Mouse (Mus musculus) gonadal fat pad, adult 2 months (tissue): Measurements from ENCODE around the gene Rac2. TPM values are rescaled to one million over a fixed set of nuclear protein-coding genes. Genes with fewer than 3 reads are reported as not detected.
A peak's percentile ranks its signal among the peaks of the same experiment; 100 is the strongest.

Source experiments
- DNase-seq: peaks from one replicate; pipeline ENCODE4 v3.0.0-alpha.2; 2012; ENCODE audit warnings: low read depth
- polyA plus RNA-seq: library from polyadenylated mRNA; depleted of rRNA; stranded (reverse); fragments of >200 nt; gene quantifications from 2 replicates; pipeline ENCODE4 v1.2.3, GENCODE M21; 2012

The Rac2 gene
- polyA plus RNA-seq, 1 experiment: 24.7 TPM

DNA sequence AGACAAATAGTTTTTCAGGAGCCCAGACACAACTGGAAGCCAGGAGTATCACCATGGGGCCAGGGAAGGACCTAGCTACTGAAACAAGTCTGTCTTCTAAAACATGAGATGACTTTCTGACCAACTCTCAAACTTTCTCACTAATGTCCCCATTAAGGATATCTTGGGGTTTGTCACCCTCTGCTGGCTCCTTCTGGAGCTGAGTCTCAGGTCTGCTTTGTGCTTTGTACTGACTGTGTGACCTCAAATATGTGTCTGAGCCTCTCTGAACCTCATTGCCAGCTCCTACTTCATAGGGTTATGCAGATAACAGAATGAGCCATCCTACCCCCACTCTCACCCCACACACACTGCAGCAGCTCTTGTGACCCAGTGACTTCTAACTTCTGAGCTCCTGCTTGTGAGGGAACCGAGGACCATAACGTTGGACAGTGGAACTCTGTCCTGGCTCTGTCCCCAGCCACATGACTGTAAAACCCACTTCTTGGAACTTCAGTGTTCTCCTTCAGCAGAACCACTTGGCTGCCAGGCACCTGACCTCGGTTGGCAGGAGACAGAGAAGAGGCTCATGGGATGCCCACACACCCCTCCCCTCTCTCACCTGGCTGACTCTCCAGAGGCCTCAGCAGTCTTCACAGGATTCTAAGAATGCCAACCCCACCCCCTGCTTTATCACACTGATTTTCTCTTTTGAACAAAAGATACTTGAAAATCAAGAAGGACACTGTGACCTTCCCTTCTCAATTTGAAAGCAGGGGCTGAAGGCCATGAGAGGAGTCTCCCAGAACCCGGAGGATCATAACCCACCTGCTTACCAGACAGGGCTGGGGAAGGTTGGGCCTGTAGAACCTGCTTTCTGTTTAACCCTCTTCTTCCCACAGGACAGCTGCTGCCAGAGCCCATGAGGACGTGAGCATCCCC, 24.9 kb downstream of the Rac2 start:
- DNase-seq: no peak

DNA sequence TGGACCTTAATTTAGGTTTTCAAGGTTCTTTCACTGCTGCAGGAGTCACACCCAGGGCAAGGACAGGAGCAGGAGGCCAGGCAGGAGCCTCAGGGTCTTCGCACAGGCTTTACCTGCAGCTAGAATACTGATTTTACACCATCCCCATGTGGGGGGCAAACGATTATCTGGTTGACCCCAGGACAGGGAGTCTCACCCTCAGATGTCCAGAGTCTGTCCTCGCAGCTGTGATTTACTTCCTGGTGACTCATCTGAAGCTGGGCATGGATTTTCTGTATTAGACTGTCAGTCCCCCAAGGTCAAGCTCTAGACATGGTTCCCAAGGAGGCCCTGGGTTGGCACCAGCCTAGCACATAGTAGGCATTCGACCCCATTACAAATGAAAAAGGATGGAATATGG, 26.5 kb downstream of the Rac2 start:
- DNase-seq: no peak

DNA sequence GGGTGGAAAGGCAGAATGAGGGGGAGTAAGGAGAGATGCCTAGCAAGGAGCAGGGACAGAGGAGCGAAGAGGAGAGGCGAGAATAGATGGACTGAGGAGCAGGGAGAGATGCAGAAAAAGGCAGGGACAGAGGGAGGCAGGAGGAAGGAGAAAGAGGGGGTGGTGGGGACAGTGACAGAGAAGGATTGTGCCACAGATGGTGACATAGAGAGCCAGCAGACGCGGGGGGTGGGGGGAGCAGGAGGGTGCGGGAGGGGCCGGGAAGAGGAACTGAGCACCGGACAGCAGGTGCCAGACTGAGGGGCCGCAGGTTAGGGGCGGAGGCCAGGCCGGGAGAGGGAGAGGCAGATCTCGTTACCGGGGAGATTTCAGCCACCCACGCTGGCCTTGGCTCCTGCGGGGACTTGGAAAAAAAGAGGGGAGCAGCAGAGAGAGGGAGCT, 28.0 kb downstream of the Rac2 start, which contains the start of gene Sstr3:
TSS of gene Sstr3 (minus strand) at position 125 of the 441 bp plus-strand sequence.
- no peak for DNase-seq

DNA sequence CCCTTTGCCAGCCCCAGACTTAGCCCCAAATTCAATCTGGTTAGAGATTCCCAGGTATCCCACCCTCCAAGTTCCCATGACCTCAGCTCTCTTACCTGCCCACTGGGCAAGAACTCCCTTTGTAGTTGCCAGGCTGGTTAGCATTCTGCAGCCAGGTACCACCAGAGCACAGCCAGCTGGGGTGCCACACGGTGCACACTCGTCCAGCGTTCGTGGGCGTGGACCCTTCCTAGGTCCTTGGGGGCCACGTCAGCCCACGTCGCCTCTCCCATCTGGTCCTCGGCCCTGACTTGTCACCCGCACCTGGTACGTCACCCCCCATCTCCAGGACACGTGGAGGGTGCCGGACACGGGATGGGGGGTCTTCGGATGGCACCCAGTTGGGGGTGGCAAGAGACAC, 28.5 kb downstream of the Rac2 start:
- no peak for DNase-seq

DNA sequence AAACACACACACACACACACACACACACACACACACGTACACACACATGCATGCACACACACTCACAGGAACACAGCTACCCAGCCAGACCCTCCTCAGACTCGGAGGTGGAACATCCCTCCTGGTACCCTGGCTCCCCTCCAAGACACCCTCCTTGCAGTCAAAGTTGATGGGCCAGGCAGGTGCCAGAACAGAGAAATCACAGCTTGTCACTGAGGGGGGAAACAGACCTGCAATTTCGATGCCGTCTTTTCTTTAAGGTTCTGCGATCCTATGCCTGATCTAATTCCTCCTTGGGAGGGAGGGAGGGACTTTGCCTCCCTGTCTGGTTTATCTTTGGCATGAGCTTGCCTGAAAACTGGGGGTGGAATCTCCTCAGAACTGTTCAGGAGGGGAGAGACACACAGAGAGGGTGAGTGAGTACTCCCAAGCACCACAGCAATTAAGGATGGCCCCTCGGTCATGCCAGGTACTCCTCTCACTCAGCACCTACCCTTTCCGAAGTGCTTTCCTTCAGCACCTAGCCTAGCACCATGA, 29.7 kb downstream of the Rac2 start:
- no peak for DNase-seq

DNA sequence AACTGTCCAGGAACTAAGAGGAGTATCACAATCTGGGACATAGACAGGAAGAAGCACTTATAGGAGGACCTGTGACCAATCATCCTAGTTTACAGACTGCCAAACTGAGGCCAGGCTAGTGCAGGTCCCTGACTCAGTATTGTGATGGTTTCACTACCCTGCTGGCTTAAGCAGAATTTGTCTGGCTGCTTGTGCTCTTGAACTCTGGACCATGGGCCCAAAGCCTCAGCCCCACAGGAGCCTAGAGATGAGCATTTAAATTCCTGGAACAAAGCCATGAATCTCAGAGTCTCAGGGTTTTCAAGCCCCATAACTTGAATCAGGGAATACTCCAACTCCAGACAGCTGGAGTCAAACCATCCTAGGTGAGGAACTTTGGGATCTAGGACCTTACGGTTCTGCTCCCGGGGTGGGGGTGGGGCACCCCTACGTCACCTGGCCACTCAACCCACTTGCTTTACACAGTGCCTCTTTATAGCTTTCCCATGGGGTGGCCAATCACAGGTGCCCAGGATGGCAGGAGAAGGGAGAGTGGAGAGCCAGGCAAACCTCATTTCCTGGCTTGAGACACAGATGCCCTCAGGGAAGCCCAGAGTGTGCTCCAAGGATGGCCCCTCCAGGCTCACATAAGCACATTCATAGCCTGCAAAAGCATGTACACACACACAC, 30.4 kb downstream of the Rac2 start:
- DNase-seq: no peak

DNA sequence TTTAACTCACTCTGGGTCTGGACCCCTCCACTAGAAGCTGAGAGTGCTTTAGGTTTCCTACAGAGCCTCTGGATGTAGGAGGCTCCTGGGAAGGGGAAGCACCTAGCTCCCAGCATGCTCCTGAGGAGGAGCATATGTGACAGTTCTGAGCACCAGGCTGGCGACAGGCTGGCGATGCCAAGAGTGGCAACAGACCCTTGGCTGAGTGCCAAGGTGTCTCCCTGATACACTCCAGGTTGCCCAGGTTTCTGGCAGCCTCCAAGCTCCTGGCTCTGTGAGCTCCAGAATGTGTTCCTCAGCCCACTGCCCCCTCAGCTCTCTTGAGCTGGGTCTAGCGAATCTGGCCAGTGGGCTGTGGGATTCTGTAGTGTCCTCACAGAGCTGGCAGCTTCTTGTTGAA, 31.0 kb downstream of the Rac2 start:
- DNase-seq: no peak

DNA sequence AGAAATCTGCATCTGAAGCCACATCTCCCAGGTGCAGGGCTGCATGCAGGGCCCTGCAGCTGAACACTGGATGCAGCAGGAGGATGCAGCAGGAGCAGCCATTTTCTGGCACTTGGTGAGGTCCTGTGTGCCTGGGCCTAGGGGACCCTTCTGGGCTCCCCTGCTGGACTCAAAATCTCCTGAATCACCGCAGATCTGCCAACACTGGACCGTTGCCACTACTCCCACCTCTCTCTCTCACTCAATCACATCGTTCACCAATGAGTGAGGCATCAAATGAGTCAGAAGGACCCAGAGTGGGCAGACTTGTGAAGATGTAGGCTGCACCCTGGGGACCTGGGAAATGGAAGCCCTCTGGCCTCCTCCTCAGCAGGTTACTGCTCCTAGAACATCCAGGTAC, 31.5 kb downstream of the Rac2 start:
- DNase-seq: no peak

DNA sequence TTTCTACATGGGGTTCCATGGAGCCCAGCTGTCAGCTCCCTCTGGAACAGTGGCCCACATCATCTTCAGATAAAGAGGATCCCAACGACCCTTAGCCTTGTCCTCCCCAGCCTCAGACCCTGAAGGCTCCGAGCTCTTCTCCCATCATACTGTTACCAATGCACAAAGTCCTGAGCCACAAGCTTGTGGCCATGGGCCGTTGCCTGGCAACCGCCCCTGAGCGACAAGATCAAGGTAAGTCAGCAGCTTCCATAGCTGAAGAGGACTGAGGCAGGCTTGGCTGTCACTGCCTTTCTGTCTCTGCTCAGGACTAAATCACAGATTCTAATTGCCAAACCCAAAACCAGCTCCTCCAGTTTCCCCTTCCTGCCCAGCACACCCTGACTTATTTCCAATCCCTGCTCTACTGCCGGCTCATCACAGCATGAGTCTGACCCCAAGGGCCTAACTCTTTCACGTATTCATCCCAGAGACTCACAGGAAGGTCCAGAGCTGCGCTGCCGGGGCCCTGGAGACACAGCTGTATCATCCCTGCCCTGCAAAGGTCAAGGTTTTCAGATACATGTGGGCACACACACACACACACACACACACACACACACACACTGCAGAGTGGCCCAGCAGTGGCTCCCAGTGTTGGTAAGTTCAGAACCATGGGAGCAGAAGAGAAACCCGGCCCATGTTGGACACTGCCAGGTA, 36.7 kb downstream of the Rac2 start:
- DNase-seq: no peak

DNA sequence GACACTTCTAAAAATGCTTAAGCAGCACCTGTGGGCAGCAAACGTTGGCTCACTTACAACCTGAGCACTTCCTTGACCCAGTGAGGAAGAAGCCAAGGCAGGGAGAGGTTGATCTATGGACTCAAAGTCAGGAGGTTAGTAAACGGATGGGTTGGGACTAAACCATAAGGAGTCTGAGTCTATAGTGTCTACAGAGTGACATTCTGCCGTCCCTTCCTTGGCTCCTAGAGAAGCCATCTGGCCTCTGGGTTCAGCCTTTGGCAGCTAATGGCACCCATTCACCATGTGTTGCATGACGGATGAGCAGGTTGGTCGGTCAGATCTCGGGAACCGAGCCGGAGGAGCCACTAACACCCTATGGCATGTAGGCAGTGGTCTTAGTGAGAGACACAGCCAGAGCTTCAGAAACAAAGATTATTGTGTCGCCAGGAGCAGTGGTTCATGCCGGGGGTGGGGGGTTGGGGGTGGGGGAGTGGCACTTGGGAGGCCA, 39.2 kb downstream of the Rac2 start:
- DNase-seq: no peak

DNA sequence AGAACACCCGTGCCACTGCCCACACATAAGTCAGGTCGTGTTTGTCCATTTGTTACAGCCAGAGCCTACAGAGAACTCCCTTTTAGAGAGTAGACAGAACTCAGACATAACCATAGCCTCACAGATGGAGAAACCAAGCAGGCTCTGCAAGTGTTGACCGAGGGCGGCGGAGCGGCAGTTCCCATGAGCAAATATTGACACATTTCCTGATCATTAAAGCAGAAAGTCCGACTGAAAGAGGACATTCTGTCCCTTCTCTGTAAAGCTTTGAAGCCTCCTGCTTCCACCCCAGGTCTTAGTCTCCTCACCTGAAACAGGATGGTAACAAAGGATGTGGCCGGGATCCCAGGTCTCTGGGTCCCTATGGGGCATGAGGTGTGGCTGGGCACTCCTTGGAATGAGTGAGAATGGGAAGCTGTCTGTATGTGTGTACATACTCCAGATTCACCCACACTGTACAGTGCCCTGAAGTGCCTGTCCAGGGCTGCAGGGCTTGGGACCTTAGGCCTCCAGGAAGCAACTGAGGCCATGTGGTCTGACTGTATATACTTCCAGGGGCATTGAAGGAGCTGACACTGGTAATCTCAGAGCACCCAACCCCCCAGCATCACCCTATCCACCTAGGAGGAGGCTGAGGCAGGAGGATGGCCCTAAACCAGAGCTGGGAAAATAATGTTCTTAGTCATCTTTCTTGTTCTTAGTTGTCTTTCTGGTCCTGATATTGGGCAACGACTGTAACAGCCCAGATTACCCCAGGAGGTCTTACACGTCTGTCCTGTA, 39.8 kb downstream of the Rac2 start:
- no peak for DNase-seq

DNA sequence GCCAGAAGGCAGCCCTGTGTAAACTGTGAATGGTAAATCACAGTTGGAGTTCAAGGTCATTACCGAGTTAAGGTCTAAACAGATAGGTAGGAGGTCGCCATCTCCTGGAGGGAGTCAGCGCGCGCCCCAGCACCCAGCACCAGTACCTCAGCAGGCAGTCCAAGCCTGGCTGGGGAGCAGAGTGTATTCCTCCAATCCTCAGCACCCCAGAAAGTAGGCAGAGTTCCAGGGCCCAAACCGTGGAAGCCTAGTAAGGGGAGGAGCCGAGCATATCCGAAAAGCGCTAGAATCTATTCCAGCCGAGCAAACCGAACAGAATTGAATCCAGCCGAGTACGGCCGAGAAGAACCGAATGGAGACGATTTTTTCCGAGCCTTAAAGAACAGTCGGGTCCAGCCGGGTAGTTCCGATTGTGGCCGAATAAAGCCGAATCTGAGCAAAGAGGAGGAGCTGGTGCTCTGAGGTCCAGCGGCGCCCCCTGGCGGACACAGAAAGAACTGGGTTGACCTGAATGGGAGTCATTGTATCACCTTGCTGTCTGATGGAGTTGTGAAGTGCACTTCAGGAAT, 40.6 kb downstream of the Rac2 start:
- peak; percentile 65 for DNase-seq

DNA sequence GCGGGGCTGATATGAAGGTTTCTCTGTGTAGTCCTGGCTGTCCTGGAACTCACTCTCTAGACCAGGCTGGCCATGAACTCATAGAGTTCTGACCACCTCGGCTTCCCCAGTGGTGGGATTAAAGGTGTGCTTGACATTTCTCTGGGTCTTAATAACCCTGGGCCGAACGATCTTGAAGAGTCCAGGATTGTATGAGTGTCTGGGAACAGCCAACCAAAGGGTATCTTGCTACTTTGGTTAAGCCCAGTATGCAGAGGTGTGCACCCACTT, 41.2 kb downstream of the Rac2 start:
- DNase-seq: no peak

DNA sequence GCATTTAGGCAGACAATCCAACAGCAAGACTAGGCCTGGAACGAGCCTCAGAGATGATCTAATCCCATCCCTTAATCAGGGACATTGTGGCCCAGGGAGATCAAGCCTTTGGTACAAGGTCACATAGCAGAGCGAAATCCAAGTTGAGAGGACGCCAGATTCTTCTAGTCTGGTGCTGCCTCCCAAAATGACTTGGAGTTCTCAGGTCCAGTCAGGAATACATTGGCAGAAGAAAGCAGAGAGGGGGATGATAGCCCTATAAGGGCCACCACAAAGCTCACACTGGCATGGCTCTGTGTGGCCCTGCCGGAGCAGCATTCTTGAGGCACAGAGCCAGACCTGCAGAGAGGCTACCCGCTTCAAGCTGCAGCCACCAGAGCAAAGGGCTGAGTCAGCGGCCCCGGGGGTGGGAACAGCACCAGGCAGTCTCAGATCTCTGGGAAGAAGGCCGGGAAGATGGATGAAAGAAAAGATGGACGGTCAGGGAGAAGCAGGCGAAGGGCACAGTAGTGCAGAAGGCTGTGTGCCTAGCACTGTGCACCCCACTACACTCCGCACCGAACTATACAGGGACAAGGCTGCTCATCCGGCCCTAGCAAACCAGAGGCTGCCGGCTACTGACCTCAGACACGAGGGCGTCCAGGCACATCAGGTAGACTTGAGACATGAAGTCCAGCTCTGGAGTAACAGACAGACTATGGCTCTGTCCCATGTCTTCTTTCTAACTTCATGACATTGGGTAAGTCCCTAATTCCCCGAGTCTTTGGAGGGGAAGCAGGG, 41.7 kb downstream of the Rac2 start, which contains the start of gene C1qtnf6:
TSS of gene C1qtnf6 (minus strand) at position 746 of the 780 bp plus-strand sequence.
- no peak for DNase-seq

DNA sequence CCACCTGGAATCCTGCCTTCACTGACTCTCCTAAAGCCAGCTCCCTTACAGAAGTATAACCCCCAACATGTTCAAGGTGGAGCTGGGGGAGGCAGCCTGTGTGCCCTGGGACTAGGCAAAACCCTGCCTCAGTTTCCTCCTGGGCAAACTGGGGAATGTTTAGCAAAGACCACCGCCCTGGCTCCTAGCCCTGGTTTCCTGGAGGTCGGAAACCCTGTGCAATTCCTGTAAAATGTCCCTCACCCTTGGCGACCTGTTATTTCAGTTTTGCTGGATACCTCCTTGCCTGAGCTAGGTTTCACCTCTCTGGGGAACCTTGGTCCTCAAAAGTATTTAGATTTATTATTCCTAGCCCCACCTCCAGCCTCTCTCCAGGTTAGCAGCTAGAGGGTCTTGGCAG, 42.4 kb downstream of the Rac2 start:
- DNase-seq: no peak

DNA sequence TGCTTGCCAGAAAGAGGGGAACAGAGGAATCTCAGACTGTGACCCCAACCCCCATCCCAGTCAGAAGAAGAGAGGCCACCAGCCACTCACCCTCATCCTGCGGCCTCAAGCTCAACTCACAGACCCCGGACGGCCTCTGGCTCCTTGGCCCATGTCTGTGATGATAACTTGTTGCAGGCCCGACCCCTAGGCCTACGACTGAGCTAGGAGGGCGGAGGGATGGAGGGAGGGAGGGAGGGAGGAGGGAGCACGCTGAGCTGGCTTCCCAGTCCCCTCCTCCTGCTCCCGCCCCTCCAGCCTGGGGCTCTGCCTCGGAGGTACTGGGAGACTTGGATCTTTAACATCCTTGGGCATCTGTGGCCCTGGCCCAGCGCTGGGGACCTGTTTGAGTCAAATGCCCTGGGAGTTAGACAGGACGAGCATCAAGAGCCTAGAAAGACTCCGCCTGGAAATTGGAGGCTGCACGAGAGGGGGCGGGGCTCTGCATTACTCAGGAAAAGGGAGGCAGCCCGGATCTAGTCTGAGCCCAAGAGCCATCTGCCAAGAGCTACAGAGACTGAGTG, 43.1 kb downstream of the Rac2 start:
- no peak for DNase-seq

DNA sequence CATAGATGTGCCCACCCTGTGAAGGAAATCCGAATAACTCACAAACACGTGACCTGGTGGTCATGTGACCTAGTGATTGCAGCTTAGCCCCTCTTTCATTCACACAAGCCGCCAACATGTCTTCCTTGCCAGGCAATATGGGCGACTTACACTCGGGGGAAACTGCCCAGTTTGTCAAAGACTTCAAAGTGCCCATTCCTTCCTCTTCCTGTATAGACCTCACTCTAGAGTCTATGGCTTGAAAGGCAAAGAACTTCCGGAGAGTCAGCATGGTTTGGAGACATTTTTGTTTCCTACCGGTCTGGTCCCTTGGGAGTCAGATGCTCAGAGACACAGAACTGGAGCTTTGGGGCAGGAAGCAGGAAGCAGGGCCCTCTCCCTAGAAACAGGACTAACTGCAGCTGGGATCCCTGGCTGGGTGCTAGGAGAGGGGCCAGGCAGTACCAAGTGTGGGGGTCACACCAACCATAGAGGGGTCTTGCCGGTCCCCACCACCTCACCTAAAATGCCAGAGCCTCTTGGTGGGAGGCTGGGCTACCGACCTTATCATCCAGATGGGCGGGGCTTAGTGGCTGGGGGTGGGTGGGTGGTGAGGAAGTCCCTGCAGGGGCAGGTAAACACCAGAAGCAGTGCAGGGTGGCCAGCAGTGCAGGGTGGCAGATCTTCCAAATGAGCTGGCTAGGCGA, 43.7 kb downstream of the Rac2 start:
- no peak for DNase-seq

DNA sequence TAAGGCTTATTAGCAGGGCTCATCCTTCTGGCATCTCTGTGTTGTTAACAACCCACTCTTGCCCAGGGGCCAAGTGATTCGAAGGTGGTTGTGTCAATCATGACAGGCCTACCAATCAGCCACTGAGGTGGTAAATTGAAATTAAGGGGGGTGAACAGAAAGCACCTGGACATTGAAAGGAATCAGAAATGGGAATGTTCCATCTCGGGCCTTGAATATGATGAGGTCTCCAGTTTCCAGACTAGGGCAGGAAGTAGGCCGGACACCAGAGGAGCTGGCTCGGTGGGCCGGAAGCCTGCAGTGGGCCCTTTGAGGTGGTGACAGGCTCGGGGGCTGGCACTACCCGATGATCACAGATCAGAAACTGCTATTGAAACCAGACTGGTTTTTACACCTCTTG, 44.6 kb downstream of the Rac2 start:
- DNase-seq: no peak

DNA sequence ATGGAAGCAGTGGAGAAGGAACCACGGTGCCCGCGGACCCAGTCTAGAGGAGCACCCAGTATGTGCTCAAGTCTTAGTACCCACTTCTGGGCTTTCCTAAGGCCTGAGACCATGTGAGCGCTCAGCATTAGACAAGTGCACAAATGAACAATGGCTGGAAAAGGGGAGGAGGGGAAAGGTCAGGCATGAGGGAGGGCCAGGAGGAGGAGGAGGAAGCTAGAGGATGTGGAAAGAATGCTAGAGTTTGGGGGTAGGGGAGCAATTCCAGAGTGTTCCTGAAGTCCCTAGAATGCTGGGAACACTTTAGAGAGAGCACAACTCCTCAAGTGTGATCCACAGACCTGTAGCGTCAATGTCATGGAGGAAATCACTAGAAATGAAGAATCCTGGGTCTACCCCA, 48.4 kb downstream of the Rac2 start:
- no peak for DNase-seq
